Mouse (Mus musculus) right cerebral cortex, adult 18-20 months (tissue): ENCODE results near the gene Cntnap5a.

Experiments used
- DNase-seq: peaks from one replicate; pipeline ENCODE4 v3.0.0; 2022; ENCODE audit warnings: mixed read lengths

The Cntnap5a gene

DNA sequence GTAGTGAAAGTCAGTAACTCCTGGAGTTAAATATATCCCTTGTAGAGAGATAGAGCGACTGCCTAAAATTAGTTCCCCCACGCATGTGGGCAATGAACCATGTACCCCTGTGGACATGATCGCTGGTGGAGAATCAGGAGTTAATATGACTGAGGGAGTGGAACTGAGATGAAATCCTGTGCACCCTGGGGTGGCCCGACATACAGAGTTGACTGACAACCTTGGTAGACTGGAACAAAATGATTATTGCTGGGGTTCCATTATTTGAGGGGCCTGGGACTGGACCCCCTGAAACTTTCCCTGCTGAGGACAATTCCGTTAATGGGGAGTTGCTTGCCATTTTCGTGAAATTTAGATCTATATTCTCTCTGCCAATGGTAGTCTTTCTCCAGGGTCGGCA is 683.0 kb downstream of the Cntnap5a start:
- DNase-seq = no peak

GRCm38 (mm10) chr1:116370817-116371216 is 686.3 kb downstream of the Cntnap5a start:
- DNase-seq = no peak

- no peak for DNase-seq
Observed at GRCm38 (mm10) chr1:116373551-116373950, 689.0 kb downstream of the Cntnap5a start.

- DNase-seq = no peak
Observed at GRCm38 (mm10) chr1:116392390-116392789, 707.8 kb downstream of the Cntnap5a start.

- no peak for DNase-seq
Observed at GRCm38 (mm10) chr1:116401996-116402656, 717.6 kb downstream of the Cntnap5a start.

- DNase-seq = peak; percentile 40
Observed at GRCm38 (mm10) chr1:116409836-116410235, 725.3 kb downstream of the Cntnap5a start.

DNA sequence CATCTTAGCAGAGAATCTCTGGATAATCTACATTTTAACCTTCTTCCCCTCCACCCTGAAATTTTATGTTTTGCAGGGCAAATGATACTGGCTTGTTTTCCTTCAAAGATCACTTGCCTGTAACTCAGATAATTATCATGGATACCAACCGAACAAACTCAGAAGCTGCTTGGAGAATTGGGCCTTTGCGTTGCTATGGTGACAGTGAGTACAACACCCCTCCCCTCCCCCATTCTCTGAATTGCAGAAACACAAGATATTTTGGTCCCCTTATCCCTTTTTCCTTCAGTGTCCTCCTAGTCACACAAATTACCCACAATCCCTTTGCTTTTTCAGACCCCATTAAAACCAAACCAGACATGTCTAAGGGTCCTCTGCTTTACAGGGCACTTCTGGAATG is 743.8 kb downstream of the Cntnap5a start:
- DNase-seq = peak; percentile 3

DNA sequence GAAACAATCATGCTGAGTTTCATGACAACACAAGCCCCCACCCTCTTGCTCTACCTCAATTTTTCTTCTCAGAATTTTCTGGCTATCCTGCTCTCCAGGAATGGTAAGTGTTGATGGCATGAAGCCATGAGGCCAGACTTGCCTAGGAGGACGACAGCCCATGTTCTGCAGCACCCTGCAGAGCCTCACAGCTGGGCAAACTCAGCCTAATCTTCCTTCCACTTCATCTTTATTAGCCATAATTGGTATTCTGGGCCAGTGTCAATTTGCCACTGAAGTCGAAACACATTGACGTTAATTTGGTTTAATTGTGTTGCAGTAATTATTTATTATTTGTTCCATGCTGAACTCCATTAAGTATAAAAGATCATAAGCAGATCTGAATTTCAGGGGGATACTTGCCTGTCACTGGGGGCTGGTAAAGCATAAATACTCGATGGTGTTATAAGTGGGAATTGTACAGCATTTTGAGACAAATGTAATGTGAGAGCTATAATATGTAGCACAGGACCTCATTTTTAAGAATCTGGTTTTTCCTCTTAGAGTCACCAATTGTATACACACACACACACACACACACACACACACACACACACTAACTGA is 770.7 kb downstream of the Cntnap5a start:
- no peak for DNase-seq

DNA sequence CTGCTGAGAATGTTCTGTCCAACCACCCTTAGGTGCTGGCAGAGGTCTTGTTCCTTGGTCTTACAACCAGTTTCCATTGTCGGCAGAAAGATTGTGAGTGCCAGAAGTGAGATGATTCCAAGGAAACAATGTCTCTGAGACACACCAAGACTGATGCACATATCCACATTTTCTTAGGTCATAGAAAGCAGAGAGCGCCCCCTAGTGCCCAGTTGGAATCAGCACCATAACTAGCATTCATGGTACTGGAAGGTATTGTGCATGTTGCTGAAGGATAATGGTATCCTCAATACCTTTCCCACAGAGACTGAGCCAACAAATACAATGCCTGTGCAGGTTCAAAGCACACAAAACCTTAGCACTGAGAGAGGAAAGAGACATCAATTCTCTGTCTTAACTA is 793.1 kb downstream of the Cntnap5a start:
- DNase-seq = peak; percentile 58

GRCm38 (mm10) chr1:116488780-116489569 is 804.4 kb downstream of the Cntnap5a start:
- no peak for DNase-seq

DNA sequence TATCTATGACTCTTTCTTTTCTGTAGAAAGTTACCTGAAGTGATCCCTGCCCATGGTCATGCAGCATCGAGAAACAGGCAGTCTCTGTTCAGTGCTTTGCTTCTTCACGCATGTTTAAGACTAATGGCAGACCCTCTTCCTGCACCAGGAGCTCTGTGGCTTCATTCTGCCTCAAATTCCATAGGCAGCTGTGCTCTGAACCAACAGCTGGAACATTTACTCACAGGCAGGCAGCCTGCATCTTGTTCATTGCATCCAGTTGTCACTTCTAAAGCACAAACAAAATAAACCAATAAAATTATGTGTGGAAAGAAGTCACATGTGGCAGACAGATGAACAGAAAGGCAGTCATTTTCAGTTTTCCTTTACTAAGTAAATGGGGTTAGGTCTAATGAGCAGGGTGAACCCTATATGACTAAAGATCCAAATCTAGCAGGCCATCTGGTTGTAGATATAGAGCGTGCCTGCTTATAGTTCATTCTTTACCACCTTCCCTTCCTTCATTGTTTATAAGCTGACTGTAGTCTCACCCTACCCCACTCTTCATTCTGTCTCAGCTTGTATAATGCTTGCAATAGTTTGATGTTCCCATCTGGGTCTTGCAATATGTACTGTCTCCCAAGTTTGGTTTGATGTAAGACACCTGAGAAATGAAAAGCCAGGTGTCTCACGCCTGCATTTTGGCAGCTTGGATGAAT is 893.6 kb downstream of the Cntnap5a start:
- no peak for DNase-seq

- no peak for DNase-seq
Observed at GRCm38 (mm10) chr1:116616272-116616671, 931.7 kb downstream of the Cntnap5a start.
